Mouse (Mus musculus): ENCODE measurements around the gene Hacd4.

GRCm38 (mm10) chr4:88432412-88433024 is 6.2 kb downstream of the Hacd4 start:
- TF ChIP-seq CTCF (IDR thresholded peaks at IDR 0.05; ENCODE audit: low read depth) (no peak), EP300 (optimal IDR thresholded peaks at IDR 0.05) (no peak)

All from stomach, postnatal 0 days (tissue).